10 mouse cellular contexts compared by ENCODE assay signal in genomic region chr5:63827415-63828053, GRCm38 (mm10). TPM values are rescaled to one million over a fixed set of nuclear protein-coding genes. Genes with fewer than 3 reads are reported as not detected.
A peak's percentile ranks its signal among the peaks of the same experiment; 100 is the strongest.
DNase-seq lines count a peak whose midpoint lies in the region; ATAC-seq lines count a peak whose summit lies in the region.
"Had no signal": no experiment of that assay in that cellular context is flagged by ENCODE, and none has a peak within 500 bp of the region (broad histone marks: within the 10 kb centered on the region; RNA-seq: fewer than 3 reads in every experiment).

No protein-coding gene starts in this region.

- WGBS in hindbrain, embryonic 10.5 days = 48% methylated on average over 5 of the region's 5 CpGs
- 53% methylated on average over 5 of the region's 5 CpGs for WGBS in hindbrain, embryonic 16.5 days
- 37% methylated on average over 5 of the region's 5 CpGs for WGBS in liver, embryonic 12.5 days (ENCODE audit: insufficient replicate concordance)
- 19% methylated on average over 4 of the region's 5 CpGs for WGBS in macrophage (ENCODE audit: missing documents)
- 57% methylated on average over 5 of the region's 5 CpGs for WGBS in forebrain, embryonic 14.5 days

- H3K79me2 ChIP-seq in macrophage (ENCODE audit: inconsistent target) = no peaks in the 10 kb centered on the region

- no peaks in the 10 kb centered on the region for H3K9me3 ChIP-seq in hindbrain, embryonic 10.5 days
- H3K9me3 ChIP-seq in hindbrain, embryonic 16.5 days (ENCODE audit: control insufficient read depth, low read length) = no peaks in the 10 kb centered on the region
- H3K9me3 ChIP-seq in liver, embryonic 12.5 days (replicated peaks) = no peaks in the 10 kb centered on the region
- H3K9me3 ChIP-seq in forebrain, embryonic 14.5 days (replicated peaks; ENCODE audit: control insufficient read depth, low read length) = no peaks in the 10 kb centered on the region
- H3K9me3 ChIP-seq: forebrain, embryonic 10.5 days had no signal

- no peak overlapping the region for H3K9ac ChIP-seq in hindbrain, embryonic 16.5 days (ENCODE audit: low read depth, low read length)
- H3K9ac ChIP-seq in liver, embryonic 12.5 days = no peak overlapping the region
- H3K9ac ChIP-seq in forebrain, embryonic 14.5 days (ENCODE audit: low read length) = no peak overlapping the region

- no peak for DNase-seq in hindbrain, embryonic 10.5 days (ENCODE audit: low spot score)
- peak; percentile 85 for DNase-seq in kidney, adult 11 months
- no peak for DNase-seq in forebrain, embryonic 14.5 days (ENCODE audit: low spot score)
- DNase-seq in ovary, adult 18-20 months (ENCODE audit: low spot score) = no peak
- DNase-seq in thymus, postnatal 4 days = no peak
- DNase-seq: right cerebral cortex, postnatal 25 days had no signal

- no peak overlapping the region for H3K4me2 ChIP-seq in hindbrain, embryonic 16.5 days (ENCODE audit: low read length)
- peak overlapping the region; percentile 3; the same call in 1 of the 2 replicates for H3K4me2 ChIP-seq in liver, embryonic 12.5 days
- H3K4me2 ChIP-seq in forebrain, embryonic 14.5 days (ENCODE audit: low read length) = no peak overlapping the region

- no peak for ATAC-seq in hindbrain, embryonic 16.5 days
- peak; percentile 29; the same call in 1 of the 2 replicates for ATAC-seq in liver, embryonic 12.5 days
- ATAC-seq in forebrain, embryonic 14.5 days = no peak

- no peaks in the 10 kb centered on the region for H3K36me3 ChIP-seq in hindbrain, embryonic 10.5 days
- no peaks in the 10 kb centered on the region for H3K36me3 ChIP-seq in hindbrain, embryonic 16.5 days (ENCODE audit: control insufficient read depth, insufficient read depth, low read length)
- no peaks in the 10 kb centered on the region for H3K36me3 ChIP-seq in liver, embryonic 12.5 days
- H3K36me3 ChIP-seq in macrophage (ENCODE audit: inconsistent target) = no peaks in the 10 kb centered on the region
- H3K36me3 ChIP-seq in forebrain, embryonic 14.5 days (ENCODE audit: control insufficient read depth, insufficient read depth, low read length) = no peaks in the 10 kb centered on the region
- H3K36me3 ChIP-seq: forebrain, embryonic 10.5 days had no signal

- H3K4me3 ChIP-seq in hindbrain, embryonic 10.5 days = no peak overlapping the region
- H3K4me3 ChIP-seq in hindbrain, embryonic 16.5 days (ENCODE audit: low read length) = no peak overlapping the region
- no peak overlapping the region for H3K4me3 ChIP-seq in liver, embryonic 12.5 days
- H3K4me3 ChIP-seq in macrophage (ENCODE audit: inconsistent target) = peak overlapping the region; percentile 17; the same call in 1 of the 2 replicates
- H3K4me3 ChIP-seq in forebrain, embryonic 14.5 days (ENCODE audit: low read depth, low read length) = no peak overlapping the region
- H3K4me3 ChIP-seq: forebrain, embryonic 10.5 days had no signal

- 0 out of 2 replicates have a peak, but pooled peaks cover 8% of the 10 kb centered on the region for H3K4me1 ChIP-seq in hindbrain, embryonic 10.5 days (replicated peaks)
- no peaks in the 10 kb centered on the region for H3K4me1 ChIP-seq in hindbrain, embryonic 16.5 days (ENCODE audit: control insufficient read depth, insufficient read depth, low read depth, low read length)
- H3K4me1 ChIP-seq in liver, embryonic 12.5 days = peaks cover 76% of the 10 kb centered on the region
- no peaks in the 10 kb centered on the region for H3K4me1 ChIP-seq in forebrain, embryonic 14.5 days (ENCODE audit: control insufficient read depth, insufficient read depth, low read length)

- no peaks in the 10 kb centered on the region for H3K27me3 ChIP-seq in hindbrain, embryonic 10.5 days (ENCODE audit: insufficient read depth, poor library complexity, severe bottlenecking)
- no peaks in the 10 kb centered on the region for H3K27me3 ChIP-seq in hindbrain, embryonic 16.5 days (replicated peaks; ENCODE audit: control insufficient read depth, insufficient read depth, low read length)
- H3K27me3 ChIP-seq in liver, embryonic 12.5 days (replicated peaks) = no peaks in the 10 kb centered on the region
- no peaks in the 10 kb centered on the region for H3K27me3 ChIP-seq in forebrain, embryonic 14.5 days (replicated peaks; ENCODE audit: control insufficient read depth, insufficient read depth, low read length)

- 0 out of 2 replicates have a peak overlapping the region, but pooled peaks have one; percentile 16 for H3K27ac ChIP-seq in hindbrain, embryonic 10.5 days
- H3K27ac ChIP-seq in hindbrain, embryonic 16.5 days (ENCODE audit: low read depth, low read length) = no peak overlapping the region
- H3K27ac ChIP-seq in liver, embryonic 12.5 days = peak overlapping the region; percentile 47; the same call in 1 of the 2 replicates
- H3K27ac ChIP-seq in macrophage = peak overlapping the region; percentile 77
- no peak overlapping the region for H3K27ac ChIP-seq in forebrain, embryonic 14.5 days (ENCODE audit: low read depth, low read length)
- H3K27ac ChIP-seq: forebrain, embryonic 10.5 days had no signal

RNA-seq across cellular contexts. Expression of gene 0610040J01Rik, which starts 15.4 kb away (rescaled TPM):
- 3.3 and 3.8 TPM in 2 replicates for polyA plus RNA-seq in hindbrain, embryonic 10.5 days (2016; fragmentation: Nextera tagmentation; extraction: Ambion mirVana)
- 3.6 and 3.8 TPM in 2 replicates for polyA plus RNA-seq in hindbrain, embryonic 16.5 days (2015; fragmentation: Nextera tagmentation; extraction: Ambion mirVana)
- 13.5 and 16.2 TPM in 2 replicates for polyA plus RNA-seq in liver, embryonic 12.5 days (2016; fragmentation: Nextera tagmentation; extraction: Ambion mirVana)
- 1 to 10 TPM in 2 of 26 experiments, under 1 TPM in 5, not detected in 19; 0.38 to 1.6 (median 0.80) TPM for total RNA-seq in macrophage (2018; cell fraction: chromatin; rRNA removed)
- total RNA-seq in macrophage (2018; cell fraction: cytosol; rRNA removed) = 1 to 10 TPM in 11 of 26 experiments, under 1 TPM in 15; 0.33 to 1.8 (median 0.78) TPM
- total RNA-seq in macrophage (2018; cell fraction: nucleus; rRNA removed) = 1 to 10 TPM in 6 of 26 experiments, under 1 TPM in 11, not detected in 9; 0.22 to 2.3 (median 0.48) TPM
- 0.40 to 1.9 TPM (median 1.1 TPM) in 3 replicates for polyA plus RNA-seq in macrophage (2018)
- polyA plus RNA-seq in forebrain, embryonic 14.5 days (2014; fragmentation: Nextera tagmentation; extraction: Ambion mirVana) = 2.8 and 3.3 TPM in 2 replicates

Comparison
In these comparisons a context has a peak if more than half of its experiments do, and no peak if none do; other contexts are left out.
1. H3K27ac ChIP-seq: peak in hindbrain, embryonic 10.5 days (single experiment), liver, embryonic 12.5 days (single experiment) and macrophage (single experiment); none in hindbrain, embryonic 16.5 days (single experiment) and forebrain, embryonic 14.5 days (single experiment).